Mouse (Mus musculus) small intestine, adult 2 months (tissue): ENCODE measurements around the gene Etfbkmt. TPM values are rescaled to one million over a fixed set of nuclear protein-coding genes. Genes with fewer than 3 reads are reported as not detected.

ENCODE experiments used
- H3K27ac ChIP-seq: fragments of 200-500 bp; 2 replicates; pipeline ENCODE4 v1.5.1; 2012; ENCODE audit warnings: low read depth, low read length, control low read depth, inconsistent platforms; ENCODE audit not compliant: insufficient read depth
- H3K27me3 ChIP-seq: fragments of 200-500 bp; 2 replicates; pipeline ENCODE4 v1.6.1; 2012; ENCODE audit warnings: mild to moderate bottlenecking, moderate library complexity, low read length, inconsistent platforms; ENCODE audit not compliant: control insufficient read depth, insufficient read depth
- H3K36me3 ChIP-seq: fragments of 200-500 bp; 2 replicates; pipeline ENCODE4 v1.6.1; 2012; ENCODE audit warnings: mild to moderate bottlenecking, low read length, control low read depth, inconsistent platforms; ENCODE audit not compliant: control insufficient read depth, insufficient read depth
- H3K4me1 ChIP-seq: fragments of 200-500 bp; 2 replicates; pipeline ENCODE4 v1.6.1; 2012; ENCODE audit warnings: low read length, inconsistent platforms, mixed read lengths; ENCODE audit not compliant: control insufficient read depth, insufficient read depth, insufficient read length
- H3K4me3 ChIP-seq: fragments of 200-500 bp; 2 replicates; pipeline ENCODE4 v1.5.1; 2012; ENCODE audit warnings: low read depth, mild to moderate bottlenecking, control low read depth, inconsistent platforms, low read length, moderate library complexity
- CTCF ChIP-seq: fragments of 200-500 bp; IDR thresholded peaks from 2 replicates; pipeline ENCODE4 v1.5.1; 2012; ENCODE audit warnings: low read depth, mild to moderate bottlenecking, control low read depth, inconsistent platforms, low read length, moderate library complexity, mixed read lengths; ENCODE audit not compliant: insufficient replicate concordance, insufficient read length; ENCODE audit errors: extremely low read depth
- POLR2A ChIP-seq: fragments of 200-500 bp; IDR thresholded peaks from 2 replicates; pipeline ENCODE4 v1.6.1; 2012; ENCODE audit warnings: low read depth, mild to moderate bottlenecking, control low read depth, inconsistent platforms, low read length, moderate library complexity
- polyA plus RNA-seq: library from polyadenylated mRNA; depleted of rRNA; stranded (reverse); fragments of >200 nt; gene quantifications from 2 replicates; pipeline ENCODE4 v1.2.3, GENCODE M21; 2012; rRNA removed

Gene Etfbkmt
- polyA plus RNA-seq, 1 experiment: 3.4 TPM

DNA sequence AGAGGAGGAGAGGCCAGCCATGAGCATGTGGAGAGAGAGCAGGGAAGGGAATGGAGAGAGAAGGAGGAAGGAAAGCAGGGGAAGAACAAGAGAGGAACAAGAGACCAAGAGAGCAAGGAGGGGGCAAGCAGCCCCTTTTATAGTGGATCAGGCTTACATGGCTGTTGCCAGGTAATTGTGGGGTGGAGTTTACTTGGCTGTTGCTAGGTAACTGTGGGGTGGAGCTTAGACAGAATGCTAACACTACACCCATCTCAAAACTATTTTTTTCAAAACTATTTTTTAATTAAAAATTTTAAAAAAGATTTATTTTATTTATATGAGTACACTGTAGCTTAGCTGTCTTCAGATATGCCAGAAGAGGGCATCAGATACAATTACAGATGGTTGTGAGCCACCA is 58.9 kb downstream of the Etfbkmt start:
- Histone ChIP-seq H3K36me3 (no peaks in the 10 kb centered on the region), H3K27ac (no peak overlapping the region), H3K4me3 (no peak overlapping the region), H3K27me3 (no peaks in the 10 kb centered on the region), H3K4me1 (no peaks in the 10 kb centered on the region)
- TF ChIP-seq POLR2A: no peak
- TF ChIP-seq CTCF: no peak

Other genes with a start within 250 kb of the Etfbkmt start
- gene Caprin2, start 243.6 kb upstream of the Etfbkmt start, polyA plus RNA-seq: 1.6 and 1.7 TPM in 2 replicates
- 0.57 and 1.5 TPM in 2 replicates for gene Sinhcaf, start 193.4 kb upstream of the Etfbkmt start, polyA plus RNA-seq
- gene Dennd5b, start 38.2 kb upstream of the Etfbkmt start, polyA plus RNA-seq: 13.5 and 36.1 TPM in 2 replicates
- gene Gm10203, start 9.7 kb upstream of the Etfbkmt start, polyA plus RNA-seq: not detected in 2 replicates
- 2.8 and 4.0 TPM in 2 replicates for gene Amn1, start 48.9 kb downstream of the Etfbkmt start, polyA plus RNA-seq
- gene Resf1, start 169.6 kb downstream of the Etfbkmt start, polyA plus RNA-seq: 4.0 and 12.6 TPM in 2 replicates